29 mouse cellular contexts compared by ENCODE assay signal in the genomic region with DNA sequence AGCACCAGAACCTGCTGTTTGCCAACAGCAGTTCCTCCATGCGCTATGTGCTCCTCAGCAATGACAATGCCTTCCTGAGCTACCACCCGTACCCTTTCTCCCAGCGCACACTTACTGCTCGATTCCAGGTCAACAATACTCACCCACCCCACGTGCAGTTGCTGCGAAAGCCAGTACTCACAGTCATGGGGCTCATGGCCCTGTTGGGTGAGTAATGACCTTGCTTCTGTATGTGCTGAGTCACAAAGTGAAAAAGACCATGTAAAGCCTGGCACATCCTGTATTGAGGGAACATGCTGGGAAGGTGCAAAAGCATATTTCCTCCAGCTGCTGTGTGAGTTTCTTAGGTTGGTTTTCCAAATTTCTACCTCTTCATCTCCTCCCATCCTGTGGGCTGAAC. TPM values are rescaled to one million over a fixed set of nuclear protein-coding genes. Genes with fewer than 3 reads are reported as not detected.
DNase-seq lines count a peak whose midpoint lies in the region; ATAC-seq and TF ChIP-seq lines count a peak whose summit lies in the region.
"Had no signal": no experiment of that assay in that cellular context is flagged by ENCODE, and none has a peak within 500 bp of the region (broad histone marks: within the 10 kb centered on the region; RNA-seq: fewer than 3 reads in every experiment).

No protein-coding gene starts in this region.

- H3K4me1 ChIP-seq in heart, embryonic 12.5 days (replicated peaks) = peaks cover 18% of the 10 kb centered on the region
- peaks cover 8% of the 10 kb centered on the region; the same call in 1 of the 2 replicates for H3K4me1 ChIP-seq in stomach, postnatal 0 days (replicated peaks; ENCODE audit: control insufficient read depth, insufficient read depth)

- ATAC-seq in heart, embryonic 12.5 days (ENCODE audit: insufficient number of reproducible peaks, low FRiP score) = no peak
- ATAC-seq in stomach, postnatal 0 days (ENCODE audit: low FRiP score, low TSS enrichment) = no peak
- ATAC-seq: CD4-positive, CD25-positive, alpha-beta regulatory T cell, adult 4 months; forebrain, embryonic 14.5 days; intestine, embryonic 16.5 days had no signal

- no peaks in the 10 kb centered on the region for H3K27me3 ChIP-seq in heart, embryonic 12.5 days (replicated peaks)
- H3K27me3 ChIP-seq in stomach, postnatal 0 days (ENCODE audit: control insufficient read depth, insufficient read depth, low read length) = no peaks in the 10 kb centered on the region
- H3K27me3 ChIP-seq: hindbrain, embryonic 13.5 days; midbrain, embryonic 12.5 days had no signal

- H3K36me3 ChIP-seq in heart, embryonic 12.5 days = 0 out of 2 replicates have a peak, but pooled peaks cover 2% of the 10 kb centered on the region
- H3K36me3 ChIP-seq in stomach, postnatal 0 days (ENCODE audit: control insufficient read depth, insufficient read depth, low read length) = no peaks in the 10 kb centered on the region; the same call in 1 of the 2 replicates
- H3K36me3 ChIP-seq: hindbrain, embryonic 13.5 days; midbrain, embryonic 12.5 days had no signal

- no peak overlapping the region for H3K4me3 ChIP-seq in heart, embryonic 12.5 days
- no peak overlapping the region for H3K4me3 ChIP-seq in stomach, postnatal 0 days (ENCODE audit: low read depth, low read length)
- H3K4me3 ChIP-seq: heart, embryonic 10.5 days; hindbrain, embryonic 13.5 days; midbrain, embryonic 12.5 days had no signal

- no peak overlapping the region for H3K9ac ChIP-seq in heart, embryonic 12.5 days
- no peak overlapping the region for H3K9ac ChIP-seq in stomach, postnatal 0 days (ENCODE audit: low read length)
- H3K9ac ChIP-seq: hindbrain, embryonic 13.5 days; liver, embryonic 14.5 days; lung, embryonic 14.5 days; midbrain, embryonic 12.5 days had no signal

- WGBS in heart, embryonic 12.5 days = 86% methylated on average over 6 of the region's 6 CpGs
- 90% methylated on average over 6 of the region's 6 CpGs for WGBS in stomach, postnatal 0 days

- no peak for TF ChIP-seq CTCF in stomach, postnatal 0 days (IDR thresholded peaks at IDR 0.05; ENCODE audit: low read depth)

- no peak overlapping the region for H3K4me2 ChIP-seq in heart, embryonic 12.5 days
- no peak overlapping the region for H3K4me2 ChIP-seq in stomach, postnatal 0 days (replicated peaks; ENCODE audit: low read depth)
- H3K4me2 ChIP-seq: hindbrain, embryonic 13.5 days; lung, embryonic 14.5 days; midbrain, embryonic 12.5 days had no signal

- peak; percentile 82 for DNase-seq in adrenal gland, adult 2 months
- no peak for DNase-seq in adrenal gland, postnatal 4 days (ENCODE audit: low spot score in 2 of 2)
- peak; percentile 69 for DNase-seq in 3T3-L1 (ENCODE audit: low read depth, low spot score)
- peak; percentile 73 for DNase-seq in adrenal gland, adult 8-10 months
- peak; percentile 41 for DNase-seq in brain, adult 2 months (ENCODE audit: low read depth, low spot score)
- DNase-seq in stomach, postnatal 0 days (ENCODE audit: low spot score) = no peak
- DNase-seq: cerebellum, adult 8-10 months; cerebellum, postnatal 36 days; gastrocnemius, postnatal 14 days; heart, postnatal 4 days; kidney, adult 8-10 months; kidney, postnatal 10 days; layer of hippocampus, postnatal 36 days; left cerebral cortex, postnatal 4 days; lung, embryonic 14.5 days; lung, postnatal 14 days; spleen, adult 18-20 months; thymus, adult 18-20 months; thymus, postnatal 25 days had no signal

- no peak overlapping the region for H3K27ac ChIP-seq in heart, embryonic 12.5 days (ENCODE audit: poor library complexity, severe bottlenecking)
- H3K27ac ChIP-seq in stomach, postnatal 0 days (replicated peaks) = no peak overlapping the region
- H3K27ac ChIP-seq: heart, embryonic 10.5 days; hindbrain, embryonic 13.5 days; liver, embryonic 14.5 days; midbrain, embryonic 12.5 days had no signal

- no peaks in the 10 kb centered on the region for H3K9me3 ChIP-seq in heart, embryonic 12.5 days (replicated peaks)
- H3K9me3 ChIP-seq in stomach, postnatal 0 days (ENCODE audit: control insufficient read depth, low read length) = no peaks in the 10 kb centered on the region
- H3K9me3 ChIP-seq: heart, embryonic 10.5 days; hindbrain, embryonic 13.5 days; midbrain, embryonic 12.5 days had no signal

- no peak for TF ChIP-seq EP300 in stomach, postnatal 0 days (optimal IDR thresholded peaks at IDR 0.05)

RNA-seq across cellular contexts. Expression of a gene that starts 5.5 kb away (rescaled TPM):
- under 1 TPM; 0.21 to 0.81 TPM for total RNA-seq in adrenal gland, adult 2 months (2021)
- polyA plus RNA-seq in adrenal gland, adult 2 months (2012; rRNA removed) = 0.21 and 0.85 TPM in 2 replicates
- total RNA-seq in adrenal gland, postnatal 4 days (2021) = 1 to 10 TPM; 3.2 to 8.1 TPM
- under 1 TPM; 0.14 to 0.46 (median 0.19) TPM for total RNA-seq in adrenal gland, adult 8-10 months (2022)
- 0.54 and 1.0 TPM in 2 replicates for polyA plus RNA-seq in heart, embryonic 12.5 days (2016; fragmentation: Nextera tagmentation; extraction: Ambion mirVana)
- 0.17 and 0.22 TPM in 2 replicates for polyA plus RNA-seq in stomach, postnatal 0 days (2015; fragmentation: Nextera tagmentation; extraction: Ambion mirVana)
- total RNA-seq: gastrocnemius, postnatal 14 days; neutrophil, adult 5-6 weeks had no signal
- polyA plus RNA-seq: large intestine, adult 2 months had no signal

RNA-seq across cellular contexts. Expression of a gene that starts 11.3 kb away (rescaled TPM):
- total RNA-seq in adrenal gland, adult 2 months (2021) = 10 to 100 TPM; 21.5 to 48.5 TPM
- 72.1 and 103 TPM in 2 replicates for polyA plus RNA-seq in adrenal gland, adult 2 months (2012; rRNA removed)
- 10 to 100 TPM; 42.7 to 49.6 TPM for total RNA-seq in adrenal gland, postnatal 4 days (2021)
- total RNA-seq in adrenal gland, adult 8-10 months (2022) = 10 to 100 TPM; 29.5 to 52.6 (median 34.7) TPM
- 39.1 and 40.1 TPM in 2 replicates for polyA plus RNA-seq in heart, embryonic 12.5 days (2016; fragmentation: Nextera tagmentation; extraction: Ambion mirVana)
- polyA plus RNA-seq in stomach, postnatal 0 days (2015; fragmentation: Nextera tagmentation; extraction: Ambion mirVana) = 21.2 and 22.2 TPM in 2 replicates

RNA-seq across cellular contexts. Expression of a gene that starts 11.4 kb away (rescaled TPM):
- 10 to 100 TPM; 13.6 to 20.7 TPM for total RNA-seq in adrenal gland, adult 2 months (2021)
- 20.8 and 22.0 TPM in 2 replicates for polyA plus RNA-seq in adrenal gland, adult 2 months (2012; rRNA removed)
- 10 to 100 TPM; 26.2 to 29.4 TPM for total RNA-seq in adrenal gland, postnatal 4 days (2021)
- 10 to 100 TPM; 15.3 to 39.9 (median 31.0) TPM for total RNA-seq in adrenal gland, adult 8-10 months (2022)
- 8.4 and 9.4 TPM in 2 replicates for polyA plus RNA-seq in heart, embryonic 12.5 days (2016; fragmentation: Nextera tagmentation; extraction: Ambion mirVana)
- polyA plus RNA-seq in stomach, postnatal 0 days (2015; fragmentation: Nextera tagmentation; extraction: Ambion mirVana) = 4.6 and 4.9 TPM in 2 replicates

RNA-seq across cellular contexts. Expression of a gene that starts 20.7 kb away (rescaled TPM):
- 10 to 100 TPM; 15.5 to 16.3 TPM for total RNA-seq in adrenal gland, adult 2 months (2021)
- 41.7 and 42.6 TPM in 2 replicates for polyA plus RNA-seq in adrenal gland, adult 2 months (2012; rRNA removed)
- total RNA-seq in adrenal gland, postnatal 4 days (2021) = 10 to 100 TPM; 17.7 to 17.8 TPM
- total RNA-seq in adrenal gland, adult 8-10 months (2022) = 10 to 100 TPM; 17.5 to 31.1 (median 22.6) TPM
- 16.5 and 17.8 TPM in 2 replicates for polyA plus RNA-seq in heart, embryonic 12.5 days (2016; fragmentation: Nextera tagmentation; extraction: Ambion mirVana)
- 5.3 and 5.9 TPM in 2 replicates for polyA plus RNA-seq in stomach, postnatal 0 days (2015; fragmentation: Nextera tagmentation; extraction: Ambion mirVana)

RNA-seq across cellular contexts. Expression of a gene that starts 51.3 kb away (rescaled TPM):
- 10 to 100 TPM; 25.7 to 28.5 TPM for total RNA-seq in adrenal gland, adult 2 months (2021)
- 50.2 and 61.8 TPM in 2 replicates for polyA plus RNA-seq in adrenal gland, adult 2 months (2012; rRNA removed)
- total RNA-seq in adrenal gland, postnatal 4 days (2021) = 10 to 100 TPM; 28.0 to 30.1 TPM
- total RNA-seq in adrenal gland, adult 8-10 months (2022) = 10 to 100 TPM; 27.3 to 34.7 (median 31.8) TPM
- 18.5 and 18.6 TPM in 2 replicates for polyA plus RNA-seq in heart, embryonic 12.5 days (2016; fragmentation: Nextera tagmentation; extraction: Ambion mirVana)
- polyA plus RNA-seq in stomach, postnatal 0 days (2015; fragmentation: Nextera tagmentation; extraction: Ambion mirVana) = 15.6 and 17.0 TPM in 2 replicates

Comparison
In these comparisons a context has a peak if more than half of its experiments do, and no peak if none do; other contexts are left out.
1. DNase-seq: peak in adrenal gland, adult 2 months (single experiment), 3T3-L1 (single experiment), adrenal gland, adult 8-10 months (single experiment) and brain, adult 2 months (single experiment); none in adrenal gland, postnatal 4 days (0 of 2) and stomach, postnatal 0 days (single experiment).